Mouse (Mus musculus) kidney, postnatal 25 days (tissue): ENCODE results near the gene Mmp24.

Experiments used
- DNase-seq, 2 experiments: peaks; one replicate each; pipeline ENCODE4 v3.0.0; 2021; ENCODE audit warnings: mixed read lengths in 2 of 2

The Mmp24 gene

DNA sequence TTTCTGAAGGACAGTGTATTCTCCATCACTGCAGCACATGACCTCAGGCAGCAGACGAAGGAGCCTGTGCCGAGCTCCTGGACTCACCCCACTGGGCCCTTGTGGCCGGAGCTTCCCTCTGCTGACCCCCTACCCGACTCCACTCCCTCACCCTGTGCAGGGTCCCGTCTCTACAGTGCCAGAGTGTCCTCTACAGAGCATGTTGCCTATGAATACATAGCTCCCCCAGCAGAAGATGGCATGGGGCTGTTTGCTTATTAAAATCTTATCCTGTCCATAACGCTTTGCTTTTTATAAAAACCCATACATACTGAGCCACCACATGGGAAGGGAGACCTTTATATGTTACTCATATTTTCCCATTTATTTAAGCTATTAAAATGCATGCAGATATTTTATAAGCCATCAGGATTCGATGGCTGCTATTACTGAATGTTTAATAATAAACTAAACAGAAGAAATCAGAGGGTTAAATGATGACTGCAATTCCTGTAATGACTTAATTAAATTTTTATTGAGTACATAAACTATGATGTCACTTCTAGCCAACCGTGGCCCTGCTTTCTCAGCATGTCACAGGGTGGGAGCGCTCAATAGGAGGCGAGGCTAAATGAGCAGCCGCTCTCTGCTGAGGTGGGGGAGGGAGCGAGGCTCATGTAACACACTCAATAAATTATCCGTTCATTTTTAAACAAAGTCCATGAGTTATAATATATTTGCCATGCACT, 87.6 kb downstream of the Mmp24 start:
- peak; percentile 25 to 60 for DNase-seq

DNA sequence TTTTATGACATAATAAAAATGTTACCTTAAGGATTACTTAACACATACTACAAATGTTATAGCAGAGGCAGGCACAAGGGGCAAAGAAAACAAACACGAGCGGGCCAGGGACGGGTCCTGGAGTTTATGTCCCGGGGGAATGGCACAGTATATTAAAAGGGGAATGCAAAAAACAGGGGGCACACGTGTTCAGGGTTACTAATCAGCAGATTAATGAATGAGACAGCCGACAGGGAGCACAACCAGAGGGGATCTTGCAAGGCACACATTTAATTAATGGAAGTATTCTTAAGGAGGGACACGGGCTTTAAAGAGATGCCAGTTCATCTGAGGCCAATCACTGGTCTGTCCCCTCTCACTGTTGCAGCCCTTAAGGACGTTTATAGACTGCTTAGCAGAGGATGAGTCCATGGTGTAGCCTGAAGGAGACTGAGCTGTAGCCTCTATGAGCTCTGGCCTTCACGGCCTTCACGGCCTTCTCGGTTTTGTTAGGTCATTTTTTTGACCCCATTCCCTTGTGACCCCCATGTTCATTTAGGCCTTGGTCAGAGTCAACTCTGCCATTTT, 88.2 kb downstream of the Mmp24 start:
- no peak for DNase-seq
